Mouse (Mus musculus) liver, embryonic 15.5 days (tissue): ENCODE data around the gene 1700020L24Rik. TPM values are rescaled to one million over a fixed set of nuclear protein-coding genes. Genes with fewer than 3 reads are reported as not detected.

Experiments
- ATAC-seq: fragments of 200-750 bp; cut with Nextera tagmentation; 2 replicates; pipeline ENCODE4 v1.8.0; 2017; ENCODE audit warnings: moderate number of reproducible peaks, mild to moderate bottlenecking, moderate library complexity; ENCODE audit not compliant: insufficient read depth
- H3K27ac ChIP-seq: fragments of 300-500 bp; sonication (generic); replicated peaks from 2 replicates; pipeline ENCODE4 v1.5.1; 2015; ENCODE audit warnings: mild to moderate bottlenecking, inconsistent platforms
- H3K27me3 ChIP-seq: fragments of 300-500 bp; sonication (generic); 2 replicates; pipeline ENCODE4 v1.6.1; 2015; ENCODE audit warnings: mild to moderate bottlenecking, inconsistent platforms
- H3K36me3 ChIP-seq: fragments of 300-500 bp; sonication (generic); replicated peaks from 2 replicates; pipeline ENCODE4 v1.6.1; 2015; ENCODE audit warnings: moderate library complexity, mild to moderate bottlenecking, inconsistent platforms
- H3K4me1 ChIP-seq: fragments of 300-500 bp; sonication (generic); replicated peaks from 2 replicates; pipeline ENCODE4 v1.6.1; 2015; ENCODE audit warnings: inconsistent platforms
- H3K4me2 ChIP-seq: fragments of 300-500 bp; sonication (generic); 2 replicates; pipeline ENCODE4 v1.6.1; 2015; ENCODE audit warnings: moderate library complexity, mild to moderate bottlenecking, inconsistent platforms
- H3K4me3 ChIP-seq: fragments of 300-500 bp; sonication (generic); replicated peaks from 2 replicates; pipeline ENCODE4 v1.5.1; 2015; ENCODE audit warnings: mild to moderate bottlenecking, inconsistent platforms
- H3K9ac ChIP-seq: fragments of 300-500 bp; sonication (generic); 2 replicates; pipeline ENCODE4 v1.6.1; 2015; ENCODE audit warnings: moderate library complexity, mild to moderate bottlenecking, inconsistent platforms
- H3K9me3 ChIP-seq: fragments of 300-500 bp; sonication (generic); replicated peaks from 2 replicates; pipeline ENCODE4 v1.6.1; 2016; ENCODE audit warnings: inconsistent platforms
- WGBS: fragments of 180-500 bp; shearing (Covaris S2); methylation state at CpG from one replicate; pipeline ENCODE4 v1.1.7; 2015; ENCODE audit warnings: mixed read lengths; ENCODE audit not compliant: insufficient replicate concordance; 5-methylcytosine and 5-hydroxymethylcytosine counted together
- polyA plus RNA-seq: library from polyadenylated mRNA; unstranded; fragments of >200 nt; fragmentation: Nextera tagmentation; extraction: Ambion mirVana; gene quantifications from 2 replicates; pipeline ENCODE4 v1.2.1, GENCODE M21; 2015

The 1700020L24Rik gene
- polyA plus RNA-seq, 1 experiment from 2014 or later = 2.7 TPM

DNA sequence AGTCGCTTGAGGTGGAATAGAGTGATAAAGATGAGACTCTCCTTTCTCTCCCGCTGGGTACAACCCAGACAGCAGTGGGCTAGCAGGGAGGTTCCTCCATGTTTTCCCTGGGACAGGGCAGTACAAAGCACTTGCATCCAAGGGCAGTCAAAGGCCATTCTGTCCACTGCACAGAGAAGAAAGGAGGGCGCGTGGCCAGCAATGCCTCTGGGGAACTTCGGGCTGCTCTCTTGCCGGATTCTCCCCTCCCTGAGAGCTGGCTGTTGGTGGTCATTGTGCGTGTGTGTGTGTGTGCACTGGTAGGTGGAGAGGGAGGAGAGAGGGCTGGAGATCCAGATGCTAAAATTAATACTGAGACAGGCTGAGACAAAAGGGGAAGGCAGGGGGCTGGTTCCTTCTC, 3.8 kb downstream of the 1700020L24Rik start:
- H3K9ac ChIP-seq = 0 out of 2 replicates have a peak overlapping the region, but pooled peaks have one; percentile 65
- 47% methylated on average over 7 of the region's 7 CpGs for WGBS
- no peak overlapping the region for H3K27ac ChIP-seq
- H3K36me3 ChIP-seq = no peaks in the 10 kb centered on the region
- no peak for ATAC-seq
- peaks cover 70% of the 10 kb centered on the region for H3K27me3 ChIP-seq
- H3K9me3 ChIP-seq = no peaks in the 10 kb centered on the region
- peak overlapping the region; percentile 71 for H3K4me3 ChIP-seq
- H3K4me1 ChIP-seq = peaks cover 30% of the 10 kb centered on the region
- H3K4me2 ChIP-seq = peak overlapping the region; percentile 95

DNA sequence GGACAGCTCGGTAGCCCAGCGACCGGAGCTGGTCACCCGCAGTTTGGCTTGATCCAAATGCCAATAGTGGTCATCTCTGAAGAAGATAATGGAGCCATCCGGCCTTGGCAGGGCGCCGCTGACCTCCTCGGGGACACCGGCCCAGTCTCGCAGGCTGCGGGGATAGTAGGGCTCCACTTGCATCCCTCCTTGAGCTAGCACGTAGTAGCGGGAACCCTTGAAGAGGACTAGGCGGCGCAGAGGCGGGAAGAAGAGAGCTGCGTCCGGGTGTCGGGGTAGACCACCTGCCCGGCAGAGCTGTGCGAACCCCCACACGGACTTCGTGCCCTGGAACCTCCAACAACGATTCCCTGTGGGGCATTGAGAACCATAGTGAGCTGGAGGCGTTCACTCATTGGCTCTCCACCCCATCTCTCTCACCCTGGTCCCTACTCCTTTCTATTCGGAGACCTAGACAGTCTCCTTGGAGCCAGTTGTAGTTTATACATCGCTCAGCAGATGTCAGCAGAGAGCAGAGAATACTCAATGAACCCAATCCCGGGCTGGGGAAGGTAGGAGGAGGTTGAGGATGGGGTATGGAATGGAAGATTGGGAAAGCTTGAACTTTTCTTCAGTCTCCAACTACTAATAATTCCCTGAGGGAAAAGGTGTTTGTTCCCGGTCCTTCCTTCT, 5.3 kb downstream of the 1700020L24Rik start:
- H3K36me3 ChIP-seq = no peaks in the 10 kb centered on the region
- H3K27ac ChIP-seq = no peak overlapping the region
- H3K4me2 ChIP-seq = peak overlapping the region; percentile 44
- 12% methylated on average over 29 of the region's 29 CpGs for WGBS
- H3K9me3 ChIP-seq = no peaks in the 10 kb centered on the region
- peaks cover 35% of the 10 kb centered on the region for H3K4me1 ChIP-seq
- H3K4me3 ChIP-seq = no peak overlapping the region
- no peak for ATAC-seq
- no peak overlapping the region for H3K9ac ChIP-seq
- peaks cover 73% of the 10 kb centered on the region for H3K27me3 ChIP-seq

DNA sequence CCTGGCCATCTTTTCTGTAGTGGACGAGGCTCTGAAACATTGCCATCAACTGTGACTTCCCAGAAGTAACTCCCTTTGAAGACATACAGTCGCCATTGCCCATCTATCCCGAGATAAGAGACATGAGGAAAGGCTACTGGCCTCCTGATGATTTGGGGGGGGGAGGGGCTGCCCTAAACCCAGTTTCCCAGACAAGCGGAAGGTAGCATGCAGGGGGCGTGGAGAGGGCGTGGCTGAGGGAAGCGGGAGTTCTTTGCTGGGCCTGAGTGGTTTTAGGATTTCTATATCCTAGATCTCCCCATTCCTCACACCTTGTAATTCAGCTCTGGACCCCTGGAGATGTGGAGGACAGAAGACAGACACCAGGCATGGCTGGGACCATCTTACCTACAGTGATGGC, 6.3 kb downstream of the 1700020L24Rik start:
- Histone ChIP-seq H3K4me2 (no peak overlapping the region; the same call in 1 of the 2 replicates), H3K36me3 (no peaks in the 10 kb centered on the region), H3K27me3 (peaks cover 68% of the 10 kb centered on the region), H3K9me3 (no peaks in the 10 kb centered on the region), H3K27ac (no peak overlapping the region), H3K4me1 (peaks cover 40% of the 10 kb centered on the region), H3K4me3 (no peak overlapping the region), H3K9ac (no peak overlapping the region)
- WGBS = 6% methylated on average over 7 of the region's 7 CpGs
- ATAC-seq = no peak

DNA sequence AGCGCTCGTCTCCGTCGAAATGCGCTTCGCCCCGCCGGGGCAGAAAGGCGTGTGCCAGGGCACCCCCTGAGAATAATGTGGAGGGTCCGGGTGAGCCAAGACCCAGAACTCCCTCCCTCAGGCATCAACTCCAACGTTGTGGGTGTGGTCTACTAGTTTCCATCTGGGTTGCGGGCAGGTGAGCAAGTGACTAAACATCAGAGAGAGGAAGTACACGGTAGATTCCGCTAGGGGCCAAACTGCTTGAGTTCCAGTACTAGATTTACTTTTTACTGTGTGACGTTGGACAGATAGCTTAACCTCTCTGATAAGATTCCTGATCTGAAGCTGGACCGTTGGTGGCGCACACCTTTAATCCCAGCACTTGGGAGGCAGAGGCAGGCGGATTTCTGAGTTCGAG, 7.5 kb downstream of the 1700020L24Rik start:
- H3K4me1 ChIP-seq = peaks cover 44% of the 10 kb centered on the region
- no peak overlapping the region for H3K27ac ChIP-seq
- H3K4me3 ChIP-seq = peak overlapping the region; percentile 24; the same call in 1 of the 2 replicates
- H3K4me2 ChIP-seq = peak overlapping the region; percentile 47
- H3K36me3 ChIP-seq = no peaks in the 10 kb centered on the region
- H3K9ac ChIP-seq = no peak overlapping the region
- ATAC-seq = no peak
- WGBS = 16% methylated on average over 19 of the region's 19 CpGs
- peaks cover 67% of the 10 kb centered on the region for H3K27me3 ChIP-seq
- H3K9me3 ChIP-seq = no peaks in the 10 kb centered on the region

DNA sequence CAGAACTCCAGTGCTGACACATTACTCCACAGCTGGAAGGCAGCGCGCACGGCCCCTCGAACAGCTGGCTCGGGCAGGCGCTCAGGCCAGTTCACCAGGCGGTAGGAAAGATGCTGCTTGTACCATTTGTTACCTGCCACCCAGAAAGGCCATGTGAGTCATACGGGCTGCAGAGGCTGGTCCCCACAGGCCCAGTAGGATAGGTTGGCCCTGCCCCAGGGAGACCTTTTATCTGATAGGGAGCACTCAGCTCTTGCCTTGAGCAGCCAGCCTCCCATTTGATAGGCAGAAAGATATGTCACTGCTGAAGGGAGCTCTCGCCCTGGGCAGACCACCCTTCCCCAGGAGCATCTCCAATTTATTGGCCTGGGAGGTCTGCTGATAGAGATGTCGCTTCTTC, 10.1 kb downstream of the 1700020L24Rik start:
- H3K27me3 ChIP-seq = peaks cover 49% of the 10 kb centered on the region
- no peak overlapping the region for H3K27ac ChIP-seq

DNA sequence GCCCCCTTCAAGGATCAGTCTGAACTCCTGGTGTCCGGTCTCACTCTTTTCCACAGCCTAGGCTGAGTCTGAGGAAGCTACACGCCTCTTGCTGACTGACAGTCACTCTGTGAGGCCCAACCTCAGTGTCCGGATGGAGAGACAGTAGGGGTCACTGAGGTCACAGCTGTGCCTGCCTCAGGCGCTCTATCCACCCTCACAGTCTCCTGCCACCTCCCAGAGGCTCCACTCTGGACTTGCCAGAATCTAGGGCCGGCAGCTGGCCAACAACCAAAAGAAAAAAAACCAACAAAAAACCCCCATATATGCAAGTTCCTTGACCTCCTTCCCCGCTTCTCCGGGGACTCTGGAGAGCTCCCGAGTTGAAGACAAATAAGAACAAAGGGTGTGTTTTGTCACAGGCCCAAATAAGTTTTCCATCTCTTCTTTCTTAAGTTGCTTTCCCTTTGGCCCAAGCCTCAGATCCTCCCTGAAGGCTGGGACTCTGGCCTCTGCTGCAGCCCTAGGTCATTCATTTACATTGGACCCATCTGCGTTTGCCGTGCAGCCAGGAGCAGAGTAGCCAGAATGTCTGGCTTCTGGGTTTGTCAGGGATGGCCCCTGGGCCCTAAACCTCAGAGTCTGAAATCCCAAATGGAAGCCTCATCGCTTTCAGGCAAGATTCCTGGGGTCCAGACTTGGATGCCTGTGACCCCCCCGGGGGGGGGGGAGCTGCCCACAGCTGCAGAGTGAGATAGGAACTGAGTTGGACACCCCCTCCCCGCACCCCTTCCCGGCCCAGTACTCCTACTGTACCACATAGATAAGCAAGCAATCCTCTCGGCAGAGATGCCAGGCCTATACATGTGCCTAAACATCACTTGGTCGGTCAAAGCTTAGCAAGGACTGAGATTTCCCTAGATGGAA, 10.8 kb downstream of the 1700020L24Rik start:
- H3K27ac ChIP-seq = no peak overlapping the region
- 32% methylated on average over 16 of the region's 16 CpGs for WGBS
- no peaks in the 10 kb centered on the region for H3K9me3 ChIP-seq
- no peak overlapping the region for H3K4me3 ChIP-seq
- no peak overlapping the region for H3K9ac ChIP-seq
- ATAC-seq = no peak
- no peak overlapping the region for H3K4me2 ChIP-seq
- peaks cover 27% of the 10 kb centered on the region for H3K4me1 ChIP-seq
- no peaks in the 10 kb centered on the region for H3K36me3 ChIP-seq
- H3K27me3 ChIP-seq = peaks cover 43% of the 10 kb centered on the region

More for the DNA sequence above, 10.1 kb downstream of the 1700020L24Rik start:
- Histone ChIP-seq H3K9me3 (no peaks in the 10 kb centered on the region), H3K9ac (no peak overlapping the region), H3K36me3 (no peaks in the 10 kb centered on the region), H3K4me3 (no peak overlapping the region), H3K4me2 (no peak overlapping the region), H3K4me1 (peaks cover 31% of the 10 kb centered on the region)
- WGBS = 69% methylated on average over 10 of the region's 10 CpGs
- no peak for ATAC-seq

DNA sequence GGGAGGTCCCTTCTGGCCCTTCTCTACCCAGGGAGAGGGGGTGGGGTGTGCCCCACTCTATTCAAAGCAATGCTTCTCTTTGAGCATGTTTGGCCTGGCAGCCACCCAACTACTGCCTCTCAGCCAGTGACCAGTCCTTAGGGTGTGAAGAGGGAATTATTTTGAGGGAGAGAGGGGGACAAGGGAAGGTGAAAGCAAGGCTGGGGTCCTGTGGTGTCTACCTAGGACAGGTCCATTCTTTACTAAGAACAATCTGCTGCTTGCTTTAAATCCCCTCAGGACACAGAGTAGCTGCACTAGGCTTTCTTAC, 11.4 kb downstream of the 1700020L24Rik start:
- Histone ChIP-seq H3K4me1 (peaks cover 25% of the 10 kb centered on the region), H3K4me3 (no peak overlapping the region), H3K27ac (no peak overlapping the region), H3K9ac (no peak overlapping the region), H3K36me3 (no peaks in the 10 kb centered on the region), H3K9me3 (no peaks in the 10 kb centered on the region), H3K27me3 (peaks cover 37% of the 10 kb centered on the region), H3K4me2 (no peak overlapping the region)
- no peak for ATAC-seq

DNA sequence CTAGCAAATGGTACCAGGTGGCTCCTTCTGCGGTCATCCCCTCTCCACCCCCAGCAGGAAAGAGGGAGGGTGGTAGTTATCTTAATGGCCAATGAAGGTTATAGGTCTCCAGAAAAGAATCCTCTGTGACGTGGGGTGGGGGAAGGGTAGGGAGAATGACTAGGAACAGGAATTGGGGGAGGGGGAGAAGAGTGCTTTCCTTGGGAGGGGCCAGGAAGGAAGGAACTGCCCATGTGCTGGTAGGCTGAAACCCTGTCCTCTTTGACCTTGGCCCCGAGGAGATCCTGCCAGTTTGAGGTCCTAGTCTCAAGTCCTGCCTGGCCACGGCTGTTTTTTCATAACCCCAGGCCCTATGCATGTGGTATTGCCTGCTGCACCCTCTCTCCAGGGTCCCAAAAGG, 11.8 kb downstream of the 1700020L24Rik start:
- Histone ChIP-seq H3K9me3 (no peaks in the 10 kb centered on the region), H3K4me3 (no peak overlapping the region), H3K27ac (no peak overlapping the region), H3K27me3 (peaks cover 32% of the 10 kb centered on the region), H3K4me1 (peaks cover 23% of the 10 kb centered on the region), H3K4me2 (no peak overlapping the region), H3K36me3 (no peaks in the 10 kb centered on the region), H3K9ac (no peak overlapping the region)
- 28% methylated on average over 4 of the region's 4 CpGs for WGBS
- no peak for ATAC-seq

DNA sequence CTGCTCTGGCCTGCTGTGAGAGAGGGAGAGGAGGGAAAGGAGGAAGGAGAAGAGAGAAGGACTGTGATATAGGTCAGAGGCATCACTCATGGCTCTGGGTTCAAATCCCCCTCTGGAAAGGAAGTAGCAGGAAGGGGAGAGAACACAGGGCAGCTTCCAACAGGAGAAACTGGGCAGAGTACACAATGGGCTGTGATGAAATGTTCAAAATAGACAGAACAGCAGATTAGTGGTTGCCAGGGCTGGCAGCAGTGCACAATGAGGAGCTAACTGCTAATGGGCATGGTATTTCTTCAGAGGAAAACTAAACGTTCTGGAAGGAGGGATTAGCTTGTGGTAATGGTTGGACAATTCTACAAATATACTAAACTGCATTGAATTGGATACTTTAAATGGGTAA, 13.1 kb downstream of the 1700020L24Rik start:
- H3K4me2 ChIP-seq = no peak overlapping the region
- H3K4me3 ChIP-seq = no peak overlapping the region
- H3K9me3 ChIP-seq = no peaks in the 10 kb centered on the region
- H3K9ac ChIP-seq = no peak overlapping the region
- no peak for ATAC-seq
- H3K36me3 ChIP-seq = no peaks in the 10 kb centered on the region
- peaks cover 20% of the 10 kb centered on the region for H3K27me3 ChIP-seq
- no peak overlapping the region for H3K27ac ChIP-seq
- H3K4me1 ChIP-seq = peaks cover 29% of the 10 kb centered on the region
- 32% methylated on average over 1 of the region's 1 CpGs for whole genome bisulfite sequencing

DNA sequence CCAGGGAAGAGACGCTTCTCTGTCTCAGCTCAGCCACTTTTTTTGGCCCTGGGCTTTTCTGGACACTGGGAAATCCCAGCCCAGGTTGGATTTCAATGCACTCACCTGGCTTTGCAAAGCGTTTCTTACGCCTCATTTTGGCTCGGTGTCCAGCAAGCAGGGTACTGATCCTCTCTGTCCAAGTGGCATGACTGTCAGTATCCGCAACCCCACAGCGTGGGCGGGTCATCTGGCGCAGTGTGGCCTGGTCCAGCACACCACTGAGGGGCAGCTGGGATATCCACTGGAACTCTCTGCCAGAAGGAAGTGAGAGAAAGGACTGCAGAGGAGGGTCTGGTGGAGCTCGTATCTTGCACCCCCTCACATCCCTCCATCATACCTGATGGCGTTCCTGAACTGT, 13.8 kb downstream of the 1700020L24Rik start:
- no peak for ATAC-seq
- H3K4me3 ChIP-seq = no peak overlapping the region
- peaks cover 32% of the 10 kb centered on the region for H3K4me1 ChIP-seq
- H3K27ac ChIP-seq = no peak overlapping the region
- 67% methylated on average over 10 of the region's 10 CpGs for WGBS
- H3K4me2 ChIP-seq = no peak overlapping the region
- H3K36me3 ChIP-seq = no peaks in the 10 kb centered on the region
- H3K9ac ChIP-seq = no peak overlapping the region
- peaks cover 13% of the 10 kb centered on the region for H3K27me3 ChIP-seq
- no peaks in the 10 kb centered on the region for H3K9me3 ChIP-seq

DNA sequence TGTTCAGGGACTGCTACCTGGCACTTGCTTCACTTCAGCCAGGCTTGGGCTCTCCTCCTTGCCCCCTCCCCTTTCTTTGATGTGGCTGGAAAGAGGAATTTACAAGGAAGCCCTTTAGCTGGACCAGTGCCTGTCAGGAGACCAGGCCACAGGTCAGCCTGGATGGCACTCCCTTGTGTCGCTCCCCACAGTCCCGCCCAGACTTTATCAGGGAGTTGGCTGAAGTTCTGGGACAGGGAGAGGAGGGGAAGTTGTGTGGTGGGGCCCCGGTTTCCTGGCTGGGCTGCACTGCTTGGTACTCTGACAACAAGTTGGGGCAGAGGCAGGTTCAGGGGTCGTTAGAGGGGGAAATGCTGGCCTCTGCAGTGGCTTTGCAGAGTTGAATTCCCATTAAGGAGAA, 17.1 kb downstream of the 1700020L24Rik start:
- Histone ChIP-seq H3K9me3 (no peaks in the 10 kb centered on the region), H3K4me2 (0 out of 2 replicates have a peak overlapping the region, but pooled peaks have one; percentile 13), H3K36me3 (no peaks in the 10 kb centered on the region), H3K9ac (no peak overlapping the region), H3K27me3 (no peaks in the 10 kb centered on the region), H3K4me1 (peaks cover 18% of the 10 kb centered on the region), H3K27ac (no peak overlapping the region), H3K4me3 (no peak overlapping the region)
- WGBS = 1% methylated on average over 4 of the region's 4 CpGs
- ATAC-seq = peak; percentile 34; the same call in 1 of the 2 replicates
